Mouse (Mus musculus): ENCODE data around the gene Smyd3.

Smyd3 gene

DNA sequence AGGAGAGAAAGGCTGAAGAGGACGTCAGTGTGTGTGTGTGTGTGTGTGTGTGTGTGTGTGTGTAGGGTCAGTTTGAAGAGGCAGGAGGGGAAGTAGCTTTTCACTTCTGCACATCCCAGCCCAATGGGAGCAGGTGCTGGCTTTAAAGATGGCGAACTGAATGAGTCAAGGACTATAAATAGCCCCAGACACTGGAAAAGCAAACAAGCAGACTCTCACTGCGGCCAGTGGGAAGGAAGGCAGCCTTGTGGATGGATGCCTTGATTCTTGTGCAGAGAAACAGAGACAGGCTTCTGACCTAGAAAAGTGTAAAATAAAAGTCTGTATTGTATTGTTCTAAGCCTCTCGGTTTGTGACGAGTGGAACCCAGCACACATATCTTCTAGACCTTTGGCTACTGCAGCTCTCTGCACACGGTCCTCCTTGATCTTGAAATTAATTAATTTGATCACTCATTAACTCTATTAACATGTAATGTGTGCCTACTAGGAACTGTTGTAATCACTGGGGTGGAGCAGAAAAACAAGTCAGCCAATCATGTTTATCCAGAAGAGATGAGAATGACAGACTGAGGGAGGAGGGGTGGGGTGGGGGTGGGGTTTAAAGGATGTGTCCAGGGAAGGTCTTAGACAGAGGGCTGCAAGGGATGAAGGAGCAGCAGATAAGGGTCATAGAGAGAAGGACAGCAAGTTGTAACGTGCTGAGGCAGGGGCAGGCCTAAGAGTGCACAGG, 463.3 kb downstream of the Smyd3 start:
- DNase-seq: no peak

DNA sequence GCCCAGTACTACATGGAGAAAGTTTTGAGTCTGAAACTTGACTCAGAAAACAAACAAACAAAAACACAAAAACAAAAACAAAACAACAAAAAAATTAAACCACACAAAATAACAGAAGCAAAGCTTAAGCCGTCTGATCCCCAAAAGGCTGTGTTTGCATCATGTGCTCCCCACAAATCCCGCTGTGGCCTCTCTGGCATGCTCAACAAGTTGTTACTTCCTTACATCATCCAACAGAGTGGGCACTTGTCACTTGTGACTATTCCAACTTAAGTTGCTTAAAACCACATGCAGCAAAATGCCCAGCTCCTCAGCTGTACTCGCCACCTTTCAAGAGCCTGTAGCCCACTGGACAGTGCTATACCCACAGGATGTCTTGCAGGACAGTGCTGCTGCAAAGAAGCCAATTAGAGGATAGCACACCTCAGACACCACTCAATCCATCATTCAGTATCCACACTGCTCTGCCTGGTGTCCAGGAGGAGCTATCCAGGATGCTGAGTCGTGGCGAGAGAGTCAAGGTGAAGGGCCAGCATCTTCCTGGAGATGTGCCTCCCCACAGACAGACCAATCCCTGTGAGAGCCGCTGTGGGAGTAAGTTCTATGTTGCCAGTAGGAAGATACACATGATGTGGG, 465.2 kb downstream of the Smyd3 start:
- DNase-seq: no peak

DNA sequence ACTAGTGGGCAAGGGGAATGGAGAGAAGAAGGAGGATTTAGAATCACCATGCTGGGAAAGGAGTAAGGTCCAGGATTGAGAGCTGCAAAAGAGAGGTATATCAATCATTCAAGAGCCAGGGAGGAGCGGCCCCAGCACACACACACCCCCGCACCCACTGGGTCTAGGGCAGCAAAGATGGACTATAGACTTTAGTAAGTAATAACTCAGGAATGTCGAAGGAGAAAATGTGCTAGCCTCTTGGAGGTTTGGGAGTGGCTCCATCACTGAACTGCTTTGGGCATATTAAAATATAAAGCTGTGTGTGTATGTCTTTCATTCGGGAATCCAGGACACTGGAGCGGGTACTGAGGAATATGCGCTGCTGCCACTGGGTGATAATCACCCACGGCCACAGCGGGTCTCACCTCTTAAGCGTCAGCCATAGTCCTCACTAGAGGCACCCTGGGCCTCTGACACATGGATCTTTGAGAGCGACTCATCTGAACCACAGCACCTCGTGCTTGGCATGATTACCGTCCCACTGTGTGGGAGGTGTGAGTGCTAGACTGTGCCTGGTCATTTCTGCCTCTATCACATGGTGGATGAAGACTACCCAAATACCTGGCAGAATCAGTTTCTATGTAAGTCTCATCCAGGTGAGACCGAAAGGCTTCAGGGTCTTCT, 469.8 kb downstream of the Smyd3 start:
- no peak for DNase-seq

DNA sequence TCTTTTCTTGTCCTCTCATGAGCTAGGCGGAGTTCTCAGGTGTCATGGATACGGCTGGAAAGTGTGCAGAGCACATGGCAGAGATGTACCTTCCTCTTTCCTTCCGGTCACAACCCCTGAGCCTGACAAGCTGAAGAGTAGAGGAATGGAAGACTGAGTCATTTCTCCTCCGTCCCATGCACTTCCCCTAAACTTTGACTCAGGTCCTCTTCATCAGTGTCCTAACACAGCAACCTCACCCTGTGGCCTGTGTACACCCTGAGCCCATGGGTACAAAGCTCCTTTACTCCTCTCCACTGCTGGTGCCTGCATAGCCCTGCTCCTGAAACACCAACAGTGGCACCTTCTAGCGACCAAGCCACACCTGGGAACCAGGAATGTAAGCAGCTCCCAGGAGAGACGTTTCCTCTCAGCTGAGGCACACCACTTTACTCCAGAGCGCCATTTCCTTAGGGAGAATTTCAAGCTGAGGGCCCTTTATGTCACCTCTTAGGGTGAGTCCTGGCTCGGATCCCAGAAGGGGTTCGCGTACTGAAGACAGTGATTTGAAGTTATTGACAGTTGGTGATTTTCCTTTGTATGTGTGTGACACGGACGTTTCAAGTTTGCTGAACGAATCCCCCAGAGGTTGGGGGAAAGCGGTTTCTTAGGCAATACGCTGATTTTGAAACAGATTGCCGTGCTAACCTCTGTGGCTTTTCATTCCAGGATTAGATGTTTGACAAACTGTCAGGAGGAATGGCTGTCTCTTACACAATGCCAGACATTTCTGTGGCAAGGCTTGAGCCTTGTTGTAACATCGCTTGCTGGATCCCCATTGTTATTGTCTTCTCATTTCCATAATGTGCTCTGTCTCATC, 471.8 kb downstream of the Smyd3 start:
- DNase-seq: no peak

DNA sequence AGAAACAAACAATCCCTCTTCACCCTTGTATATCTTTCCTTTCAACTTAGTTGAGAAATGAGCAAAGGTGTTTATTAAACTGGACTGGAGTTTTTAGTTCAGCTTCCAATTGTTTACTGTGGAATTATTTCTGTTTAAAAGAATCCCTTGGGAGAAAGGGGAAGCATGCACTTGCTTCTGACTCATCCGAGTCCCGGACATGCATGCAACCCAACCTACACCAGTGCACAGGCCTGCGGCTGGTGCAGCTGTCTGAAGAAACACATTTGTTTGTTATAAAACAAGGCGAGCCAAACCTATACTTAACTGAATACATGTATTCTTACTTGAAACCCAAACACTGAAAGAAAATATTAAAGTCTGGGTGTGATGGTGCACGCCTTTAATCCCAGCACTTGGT, 473.7 kb downstream of the Smyd3 start:
- DNase-seq: no peak

DNA sequence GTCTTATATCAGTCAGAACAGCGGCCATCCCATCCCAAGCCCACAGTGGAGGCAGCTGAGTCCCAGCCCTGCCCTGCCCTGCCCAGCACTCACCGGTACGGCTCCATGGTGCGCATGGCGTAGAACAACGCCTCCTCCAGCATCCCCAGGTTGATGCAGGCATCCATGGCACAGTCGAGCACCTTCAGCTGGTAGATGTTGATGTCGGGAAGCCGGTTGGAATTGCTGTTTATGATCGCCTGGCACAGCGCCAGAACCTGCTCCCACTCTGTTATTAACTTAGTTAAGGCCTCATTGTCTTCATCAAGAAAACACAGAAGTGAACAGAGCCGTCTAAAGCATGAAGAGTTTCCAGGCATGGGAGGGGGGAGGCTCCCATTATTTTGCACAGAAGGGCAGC, 474.2 kb downstream of the Smyd3 start:
- DNase-seq: no peak

DNA sequence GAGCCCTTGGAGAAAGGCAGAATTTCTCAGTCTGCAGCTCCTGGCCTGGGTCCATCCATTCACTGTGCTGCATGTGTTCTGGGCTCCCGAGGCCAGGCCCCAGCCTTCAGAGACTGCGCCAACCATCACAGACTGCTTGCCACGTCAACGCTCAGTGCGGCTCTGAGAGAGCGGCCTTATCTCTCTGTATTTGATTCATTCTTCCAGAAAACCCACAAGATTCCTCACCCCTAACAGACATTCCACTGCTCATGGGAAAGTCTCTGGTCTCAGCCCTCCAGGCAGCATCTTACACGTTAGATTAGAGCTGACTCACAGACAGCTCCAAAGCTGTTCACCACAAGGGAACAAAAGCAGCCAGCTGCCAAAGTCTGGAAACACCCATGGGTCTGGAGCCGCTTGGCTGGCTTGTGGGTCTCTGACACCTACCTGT, 475.9 kb downstream of the Smyd3 start:
- peak; percentile 46 for DNase-seq

DNA sequence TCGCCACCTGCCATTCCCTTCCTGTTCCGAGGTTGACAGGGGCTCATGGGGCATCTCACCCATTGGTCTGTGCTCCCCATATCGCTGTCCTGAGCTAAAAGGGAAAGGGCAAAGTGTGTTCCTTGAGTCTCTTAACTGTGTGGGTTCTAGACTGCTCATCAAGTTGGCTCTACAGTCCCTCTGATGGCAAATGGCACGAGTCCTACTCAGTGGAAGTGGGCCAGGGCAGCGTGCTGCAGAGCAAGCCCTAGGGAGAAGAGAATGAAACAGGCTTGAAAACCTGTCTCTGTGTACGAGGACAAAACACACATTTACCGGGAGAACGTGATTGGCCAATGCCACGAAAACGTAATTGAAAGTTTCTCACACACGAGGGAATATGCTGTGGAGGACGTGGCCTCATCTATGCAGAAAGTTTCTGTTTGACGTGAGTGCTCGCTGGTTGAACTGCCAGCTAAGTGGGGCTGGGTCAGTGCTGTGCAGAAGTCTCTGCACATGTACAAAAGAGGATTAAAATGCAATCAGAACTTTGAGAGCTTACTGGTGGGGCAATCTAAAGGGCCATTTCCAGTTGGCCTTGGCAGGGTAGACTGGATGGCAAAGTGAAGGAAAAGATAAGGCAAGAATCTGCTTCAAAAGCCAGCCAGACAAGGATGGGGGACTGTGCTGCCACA, 476.5 kb downstream of the Smyd3 start:
- DNase-seq: no peak

DNA sequence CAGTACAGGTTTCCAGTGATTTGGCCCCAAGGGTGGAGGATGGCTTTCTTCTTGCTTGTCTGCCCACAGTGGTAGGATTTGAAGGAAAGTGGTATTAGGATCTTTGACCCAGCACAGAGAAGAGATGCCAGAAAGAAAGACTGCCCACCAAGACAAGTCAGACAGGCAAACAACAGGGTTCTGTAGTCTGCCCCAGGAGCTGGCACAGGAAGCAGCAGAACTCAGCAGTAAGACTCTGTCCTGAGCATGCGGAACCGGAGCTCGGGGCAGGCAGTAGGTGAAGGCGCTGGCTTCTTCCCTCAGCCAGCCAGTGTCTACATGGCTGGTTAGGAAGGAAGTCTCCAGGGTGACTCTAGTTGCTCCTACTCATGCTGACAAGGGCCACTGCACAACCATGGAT, 479.0 kb downstream of the Smyd3 start:
- no peak for DNase-seq

DNA sequence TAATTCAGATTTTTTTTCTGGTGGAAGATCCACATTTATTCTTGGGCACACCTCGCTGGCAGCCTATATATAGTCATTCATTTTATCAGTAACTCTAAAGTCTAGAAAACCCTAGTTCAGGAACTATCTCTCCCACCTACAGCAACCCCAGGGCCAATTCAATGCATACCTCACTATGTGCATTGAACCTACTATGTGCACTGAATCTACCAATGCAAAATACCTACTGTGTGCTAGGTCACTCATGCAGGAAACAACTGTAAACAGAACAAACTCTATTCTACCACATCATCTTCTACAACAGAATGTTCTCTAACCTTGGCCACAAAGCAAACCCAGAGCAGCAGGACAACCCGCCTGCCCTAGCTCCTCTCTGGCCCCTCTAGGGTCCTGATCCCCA, 484.9 kb downstream of the Smyd3 start:
- DNase-seq: no peak

DNA sequence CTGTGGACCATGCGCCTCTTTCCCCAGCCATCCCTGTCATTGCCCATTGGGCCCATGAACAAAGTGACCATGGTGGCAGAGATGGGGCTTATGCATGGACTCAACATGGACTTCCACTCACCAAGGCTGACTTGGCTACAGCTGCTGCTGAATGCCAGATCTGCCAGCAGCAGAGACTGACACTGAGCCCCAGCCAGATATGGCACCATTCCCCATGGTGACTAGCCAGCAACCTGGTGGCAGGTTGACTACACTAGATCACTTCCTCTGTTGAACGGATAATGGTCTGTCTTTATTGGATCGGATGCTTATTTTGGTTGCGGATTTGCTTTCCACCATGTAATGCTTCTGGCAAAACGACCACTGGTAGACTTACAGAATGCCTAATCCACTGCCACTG, 486.3 kb downstream of the Smyd3 start:
- DNase-seq: no peak

DNA sequence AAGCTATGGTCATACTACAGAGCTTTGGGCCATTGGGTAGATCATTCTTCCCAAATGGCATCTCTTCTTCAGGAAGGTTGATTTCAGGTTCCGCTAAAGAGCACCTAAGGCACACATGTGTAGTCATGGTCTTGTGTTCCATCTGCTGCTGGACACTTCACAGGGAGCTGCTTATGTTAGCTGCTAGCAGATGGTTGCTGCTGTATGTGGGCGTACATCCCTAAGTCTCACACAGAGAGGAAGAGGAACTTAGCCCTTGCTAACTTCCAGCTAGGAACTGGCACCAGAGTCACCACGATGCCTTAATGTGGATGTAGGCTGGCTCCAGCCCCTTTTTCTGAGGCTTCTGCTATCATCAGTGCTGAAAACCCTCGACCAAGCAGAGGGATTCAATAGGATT, 491.2 kb downstream of the Smyd3 start:
- DNase-seq: peak; percentile 65

DNA sequence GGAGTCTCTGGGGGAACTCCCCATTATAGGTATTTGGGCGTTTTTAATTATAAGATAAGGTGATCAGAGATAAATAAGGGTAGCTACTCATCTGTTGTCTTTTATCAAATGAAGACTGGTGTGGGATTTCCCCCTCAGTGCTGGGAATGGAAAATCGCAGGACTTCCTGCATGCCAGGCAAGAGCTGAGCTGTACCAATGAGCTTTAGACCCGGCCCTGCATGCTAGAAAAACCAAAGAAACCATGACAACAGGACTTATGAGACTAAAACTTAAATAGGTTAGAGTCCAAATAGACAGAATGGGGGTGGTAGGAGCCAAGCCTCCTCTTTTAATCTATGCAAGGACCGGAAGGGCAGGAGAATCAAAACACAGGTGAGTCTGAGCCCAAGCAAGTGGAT, 492.7 kb downstream of the Smyd3 start:
- no peak for DNase-seq

DNA sequence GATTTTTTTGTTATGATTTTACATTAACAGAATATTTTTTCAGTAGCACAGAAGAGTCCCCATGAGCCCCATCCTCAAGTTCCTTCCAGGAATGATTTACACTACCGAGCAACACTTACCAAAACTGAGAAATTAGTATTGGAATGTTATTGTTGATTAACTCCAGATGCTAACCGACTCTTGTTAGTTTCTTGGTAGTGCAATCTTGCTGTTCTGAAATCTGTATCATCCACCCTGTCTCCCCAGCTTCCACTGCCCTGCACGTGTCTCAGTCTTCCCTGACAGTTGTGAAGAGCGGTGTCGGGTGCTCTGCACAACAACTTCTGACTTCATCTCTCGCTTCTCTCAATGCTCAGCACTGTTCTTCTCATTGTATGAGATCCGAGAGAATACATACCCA, 494.4 kb downstream of the Smyd3 start:
- no peak for DNase-seq

DNA sequence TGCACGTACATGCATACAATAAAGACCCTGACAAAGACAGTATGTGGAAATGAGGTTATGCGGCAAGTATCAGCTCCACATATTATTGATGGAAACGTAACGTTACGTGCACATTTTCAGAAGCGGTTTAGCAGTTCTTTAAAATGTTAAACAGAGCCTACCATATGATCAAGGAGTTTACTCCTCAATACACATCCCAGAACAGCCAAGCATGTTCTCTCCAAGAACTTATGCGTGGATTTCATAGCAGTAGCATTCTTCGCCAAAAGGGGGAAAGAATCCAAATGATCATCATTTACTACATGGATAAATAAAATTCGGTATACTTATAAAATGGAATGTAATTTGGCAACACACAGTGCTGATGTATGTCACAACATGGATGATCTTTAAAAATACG, 500.4 kb downstream of the Smyd3 start:
- DNase-seq: no peak

DNA sequence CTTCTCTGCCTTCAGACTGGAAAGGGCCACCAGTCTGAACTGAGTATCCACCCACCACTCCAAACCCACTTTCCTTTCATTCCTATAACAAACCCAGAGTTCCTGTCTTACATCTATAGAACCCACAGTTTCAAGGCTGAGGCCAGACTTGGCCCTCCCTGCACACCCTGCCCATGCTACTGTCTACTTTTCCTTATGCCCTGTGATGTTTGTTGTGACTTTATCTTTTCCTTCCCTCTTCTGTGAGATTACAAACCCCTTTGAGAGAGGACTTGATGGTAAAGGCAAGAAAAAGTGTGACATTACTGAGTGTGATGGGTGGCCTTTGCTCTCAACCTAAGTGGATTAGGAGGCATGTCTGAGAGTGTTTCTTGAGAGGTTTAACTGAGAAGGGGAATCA, 504.8 kb downstream of the Smyd3 start:
- DNase-seq: no peak

DNA sequence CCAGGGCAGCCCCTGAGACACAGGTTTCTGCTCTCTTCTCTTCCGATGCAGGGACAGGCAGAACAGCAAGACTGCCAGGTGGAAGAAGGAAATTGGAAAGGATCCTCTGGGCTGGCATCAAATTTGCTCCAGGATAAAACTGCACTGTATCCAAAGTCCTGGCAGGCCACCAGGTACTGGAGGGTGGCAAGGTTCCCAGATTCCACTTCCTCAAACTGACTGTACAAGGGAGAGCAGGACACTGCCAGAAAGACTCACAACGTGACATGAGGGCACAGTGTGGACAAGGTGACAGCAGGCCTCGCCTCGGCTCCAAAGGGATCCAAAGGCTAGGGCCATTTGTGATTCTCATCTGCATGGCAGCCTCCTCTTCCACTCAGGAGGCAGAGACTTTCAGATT, 505.6 kb downstream of the Smyd3 start:
- peak; percentile 58 for DNase-seq

DNA sequence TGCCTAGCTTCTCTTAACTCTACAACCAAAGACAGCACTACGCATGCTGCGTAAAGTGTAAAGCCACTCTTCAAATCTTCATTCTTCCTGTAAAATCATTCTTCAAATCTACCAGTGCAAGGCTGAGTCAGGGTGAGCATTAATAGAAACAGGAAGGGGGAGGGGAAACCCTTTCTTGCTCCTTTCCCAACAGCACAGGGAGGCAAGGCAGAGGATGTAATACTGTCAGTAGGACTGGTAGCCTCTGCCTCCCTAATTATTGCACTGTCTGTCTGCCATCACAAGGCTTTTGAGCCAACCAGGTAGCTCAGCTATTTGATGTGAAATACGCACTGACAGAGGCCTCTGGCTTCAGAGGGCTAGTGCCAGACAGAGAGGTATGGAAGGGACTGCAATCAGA, 507.1 kb downstream of the Smyd3 start:
- no peak for DNase-seq

DNA sequence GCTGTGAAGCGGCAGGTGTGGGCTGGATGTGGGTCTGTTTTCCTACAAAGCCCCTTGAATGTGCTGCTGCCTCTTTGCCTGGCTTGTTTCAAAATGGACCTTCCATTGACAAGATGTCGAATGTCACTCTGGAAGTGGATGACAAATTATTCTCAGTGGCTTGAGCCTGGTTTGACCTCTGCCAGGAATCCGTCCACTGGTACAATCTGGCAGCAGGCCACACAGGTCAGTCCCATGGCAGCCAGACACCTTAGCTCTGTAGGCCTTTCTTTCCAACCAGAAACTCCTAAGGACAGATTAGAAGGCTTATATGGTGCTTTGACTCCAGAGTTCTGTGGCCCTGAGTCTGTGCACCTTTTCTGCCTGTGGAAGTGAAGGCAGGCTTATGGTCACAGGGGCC, 507.9 kb downstream of the Smyd3 start:
- DNase-seq: no peak

DNA sequence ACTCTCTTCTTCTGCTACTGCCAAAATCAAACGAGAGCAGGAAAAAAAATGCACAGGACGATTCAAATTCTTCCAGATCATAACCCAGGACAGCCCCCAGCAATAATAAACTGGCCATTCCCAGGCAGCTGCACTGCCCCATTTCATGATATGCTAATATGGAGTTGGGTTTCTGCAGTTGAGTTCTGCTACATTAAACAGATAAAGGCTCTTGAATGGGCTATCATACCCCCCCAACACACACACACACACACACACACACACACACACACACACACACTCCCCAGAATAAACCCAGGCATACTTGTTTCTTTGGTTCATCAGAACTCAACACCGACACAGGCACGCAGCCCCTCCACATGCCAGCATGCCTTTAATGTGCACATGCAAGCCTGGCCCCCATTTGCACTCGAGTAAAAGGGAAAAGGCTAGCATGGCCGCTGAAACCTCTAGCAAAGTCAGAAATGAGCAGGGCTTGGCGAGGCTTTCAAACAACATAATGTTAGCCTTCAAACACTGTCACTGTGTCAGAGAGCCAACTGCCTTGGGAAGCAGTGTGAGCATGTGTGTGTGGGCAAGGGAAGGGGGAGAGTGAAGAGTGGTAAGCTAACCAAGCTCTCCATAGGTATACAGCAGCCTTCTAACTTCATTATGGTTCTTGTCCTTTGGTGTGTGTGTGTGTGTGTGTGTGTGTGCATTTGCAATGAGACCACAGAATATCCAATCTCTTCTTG, 513.5 kb downstream of the Smyd3 start:
- DNase-seq: peak; percentile 44

DNA sequence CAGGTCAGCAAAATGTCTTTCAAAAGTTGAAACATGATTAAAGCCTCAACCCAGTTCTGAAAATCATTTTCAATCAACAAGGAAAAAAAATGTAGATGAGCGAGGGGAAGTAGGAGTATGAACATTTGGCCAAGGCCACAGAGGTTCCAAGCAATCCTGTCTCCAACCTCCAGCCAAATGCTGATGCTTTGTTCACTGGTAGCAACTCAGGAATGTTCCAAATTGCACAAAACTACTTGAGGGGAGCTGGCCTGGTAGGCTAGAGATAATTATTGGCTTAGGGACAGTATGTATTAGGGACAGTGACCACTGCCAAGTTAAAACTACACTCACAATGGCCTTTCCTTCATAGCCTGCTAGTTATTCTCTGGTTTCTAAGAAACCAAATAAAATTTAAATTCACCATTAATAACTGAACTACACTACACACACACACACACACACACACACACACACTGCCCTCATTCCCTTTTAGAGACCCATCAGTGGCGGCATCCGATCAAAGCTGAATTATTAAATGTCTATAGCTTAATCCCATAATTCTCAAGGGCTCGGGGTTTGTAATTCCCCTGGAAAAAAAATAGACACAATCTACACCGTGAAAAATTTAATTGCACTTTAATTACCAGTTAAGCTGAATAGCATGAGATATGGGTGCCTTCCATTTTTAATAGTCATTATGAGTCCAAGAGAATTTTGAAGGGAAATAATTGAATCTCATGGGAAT, 514.3 kb downstream of the Smyd3 start:
- peak; percentile 34 for DNase-seq
